Mouse (Mus musculus) NIH3T3 (cell line): ENCODE measurements at regions not wholly inside any gene's neighbourhood (a gene's known extent, or its start where the extent isn't known, plus 50 kb on each side); places are given as distances from the start of the nearest gene placed in this dataset.

ENCODE experiments used
- DNase-seq: peaks from one replicate; pipeline ENCODE4 v3.0.0-alpha.2; 2012; ENCODE audit warnings: low read depth

DNA sequence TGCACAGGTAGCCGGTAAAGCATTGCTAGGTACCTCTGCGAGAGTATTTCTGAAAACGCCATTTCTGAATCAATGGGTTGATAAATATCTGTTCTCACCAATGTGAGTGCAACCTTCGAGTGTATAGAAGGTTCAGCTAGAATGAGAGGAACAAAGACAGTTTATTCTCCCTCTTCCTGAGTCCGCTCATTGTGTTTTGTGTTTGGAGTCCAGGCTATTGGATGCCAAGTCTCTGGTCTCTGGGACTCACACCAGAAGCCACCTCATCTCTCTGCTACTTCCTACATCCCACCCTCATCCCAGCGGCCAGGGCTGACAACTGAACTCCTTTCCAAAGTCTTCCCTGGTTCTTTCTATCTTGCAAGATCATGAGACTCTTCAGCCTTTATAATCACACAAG lies 62.7 kb downstream of the Lrrc30 start:
- DNase-seq = no peak

DNA sequence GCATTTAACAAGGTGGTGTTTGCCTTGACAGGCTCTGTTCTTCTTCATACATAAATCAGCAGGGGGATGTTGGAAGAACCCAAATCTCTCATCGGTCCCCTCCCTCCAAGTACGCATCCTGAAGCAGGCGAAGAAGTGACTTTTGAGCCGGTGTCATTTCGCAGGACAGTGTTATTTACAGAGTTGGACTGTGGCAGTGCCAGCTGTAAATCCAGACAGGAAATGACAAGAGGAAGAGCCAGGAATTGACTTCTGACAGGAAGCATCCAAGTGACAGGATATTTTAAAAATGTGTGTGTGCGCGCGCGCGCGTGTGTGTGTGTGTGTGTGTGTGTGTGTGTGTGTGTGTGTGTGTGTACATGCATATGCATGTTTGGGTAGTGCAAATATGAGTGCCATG lies 66.3 kb downstream of the Lrrc30 start:
- DNase-seq = no peak

DNA sequence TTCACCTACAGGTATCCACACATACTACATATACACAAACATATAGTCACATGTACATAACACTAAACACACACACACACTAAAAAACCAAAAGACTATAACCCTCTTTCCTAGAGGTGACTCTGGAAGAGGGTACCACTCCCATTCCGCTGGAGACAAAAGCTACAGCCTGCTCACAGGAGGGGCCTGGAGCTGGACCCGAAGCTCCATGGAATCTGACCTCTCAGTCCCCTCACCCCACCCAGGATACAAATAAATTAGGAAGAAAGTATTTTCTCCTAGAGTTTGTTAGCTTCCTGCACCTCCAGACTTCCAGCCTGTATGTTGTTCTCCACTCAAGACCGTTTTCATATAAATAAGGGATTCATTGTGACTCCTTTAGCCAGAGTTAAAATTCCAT lies 66.8 kb downstream of the Lrrc30 start:
- DNase-seq = no peak

DNA sequence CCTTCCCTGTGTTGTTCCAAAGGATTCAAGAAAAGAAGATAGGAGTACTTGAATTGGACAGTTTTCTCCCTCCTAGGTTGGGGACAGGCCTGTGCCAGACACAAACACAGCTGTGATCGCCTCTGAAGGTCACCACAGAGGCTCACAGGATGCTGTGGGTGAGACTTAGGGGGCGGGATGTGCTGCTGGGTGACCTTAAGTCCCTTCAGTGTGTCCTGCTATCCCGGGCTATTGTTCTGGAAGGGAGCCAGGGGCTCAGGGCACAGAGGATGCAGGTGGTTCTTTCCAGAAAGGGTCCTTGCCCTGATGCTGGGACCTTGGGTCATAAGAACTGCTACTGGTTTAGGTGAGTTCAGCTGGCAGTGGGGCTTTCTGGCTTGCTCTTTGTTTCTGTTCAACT lies 67.7 kb downstream of the Lrrc30 start:
- no peak for DNase-seq

DNA sequence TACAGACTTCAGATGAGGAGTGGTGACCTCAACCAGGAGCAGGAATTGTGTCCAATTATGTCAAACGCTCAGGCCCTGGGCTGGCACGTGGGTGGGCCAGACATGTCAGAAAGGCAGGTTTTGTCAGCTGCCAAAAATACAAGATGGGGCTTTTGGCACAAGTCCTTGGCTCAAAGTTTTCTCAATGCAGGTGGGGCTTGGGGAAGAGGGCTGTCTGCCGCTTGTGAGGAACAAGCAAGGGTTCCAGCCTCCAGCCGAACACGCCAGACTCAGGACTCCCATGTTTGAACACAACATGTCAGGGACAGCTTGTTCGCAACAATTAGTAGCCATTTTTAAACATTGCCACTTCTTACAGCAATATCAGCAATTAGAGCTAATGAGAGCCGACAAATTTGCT lies 69.5 kb downstream of the Lrrc30 start:
- DNase-seq = no peak

DNA sequence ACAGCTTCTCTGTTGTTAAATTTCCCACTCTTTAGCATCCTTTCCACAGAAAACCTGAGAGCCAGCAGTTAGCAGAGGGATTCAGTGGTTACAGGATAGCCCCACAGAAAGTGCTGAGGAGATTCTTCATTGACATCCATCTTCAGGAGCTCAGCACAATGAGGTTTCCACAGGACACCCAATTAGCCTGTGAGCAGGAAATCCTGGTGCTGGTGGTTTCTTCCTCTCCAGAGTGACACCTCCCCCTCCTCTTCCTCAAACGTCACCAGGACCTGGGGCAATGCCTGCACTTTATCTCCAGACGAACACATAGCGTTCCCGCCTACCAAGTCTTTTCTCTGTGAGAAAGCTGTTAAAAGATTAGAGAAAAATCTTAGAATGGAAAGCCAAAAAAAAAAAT lies 70.7 kb downstream of the Lrrc30 start:
- no peak for DNase-seq

DNA sequence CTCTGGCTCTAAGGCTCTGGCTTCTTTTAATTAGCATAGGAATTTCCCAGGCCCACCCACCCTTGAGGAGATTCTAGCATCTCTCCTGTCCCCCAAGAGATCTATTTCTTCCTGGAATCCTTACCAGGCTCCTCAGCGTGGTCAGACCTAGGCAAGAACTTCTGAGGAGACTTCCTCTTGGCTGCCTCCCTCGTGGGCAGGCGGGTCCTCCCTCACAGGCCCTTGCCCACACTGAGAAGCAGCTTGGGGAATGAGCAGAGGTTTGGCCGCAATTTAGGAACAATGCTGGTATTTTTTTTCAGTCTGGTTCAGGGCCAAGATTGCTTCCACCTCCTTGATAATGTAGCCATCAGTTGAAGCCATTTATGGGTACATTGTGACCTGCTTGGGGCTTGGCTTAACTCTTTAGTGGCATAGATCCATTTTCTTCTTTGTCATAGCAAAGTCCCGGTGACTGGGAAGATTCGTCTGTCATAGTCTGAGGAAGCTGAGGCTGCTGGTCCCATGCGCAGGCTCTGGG lies 75.1 kb downstream of the Lrrc30 start:
- DNase-seq = no peak

DNA sequence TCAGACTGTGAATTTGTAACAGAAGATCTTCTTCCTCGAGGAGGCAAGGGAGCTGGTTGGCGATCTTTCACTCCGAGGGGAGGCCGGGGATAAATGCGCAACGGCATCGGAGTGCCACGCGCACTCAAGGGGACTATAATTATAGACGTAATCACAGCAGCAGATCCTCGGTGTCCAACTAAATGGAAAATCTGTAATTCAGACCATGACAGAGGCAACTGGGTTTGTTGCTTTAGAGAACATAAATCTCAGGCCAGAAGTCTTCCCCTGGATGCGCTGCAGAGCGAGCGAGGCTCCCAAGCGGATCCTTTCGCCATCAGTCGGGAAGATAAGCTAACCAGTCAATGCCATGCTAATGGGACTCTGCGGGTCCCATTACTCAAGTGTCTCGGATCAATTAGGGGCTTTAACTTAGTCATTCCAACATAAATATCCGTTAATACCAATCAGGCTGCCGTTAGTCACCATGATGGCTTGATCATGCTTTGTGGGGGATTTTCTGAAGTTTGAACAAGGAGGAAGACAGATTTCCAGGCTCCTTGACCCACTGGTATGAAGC lies 79.9 kb downstream of the Lrrc30 start:
- DNase-seq = no peak

DNA sequence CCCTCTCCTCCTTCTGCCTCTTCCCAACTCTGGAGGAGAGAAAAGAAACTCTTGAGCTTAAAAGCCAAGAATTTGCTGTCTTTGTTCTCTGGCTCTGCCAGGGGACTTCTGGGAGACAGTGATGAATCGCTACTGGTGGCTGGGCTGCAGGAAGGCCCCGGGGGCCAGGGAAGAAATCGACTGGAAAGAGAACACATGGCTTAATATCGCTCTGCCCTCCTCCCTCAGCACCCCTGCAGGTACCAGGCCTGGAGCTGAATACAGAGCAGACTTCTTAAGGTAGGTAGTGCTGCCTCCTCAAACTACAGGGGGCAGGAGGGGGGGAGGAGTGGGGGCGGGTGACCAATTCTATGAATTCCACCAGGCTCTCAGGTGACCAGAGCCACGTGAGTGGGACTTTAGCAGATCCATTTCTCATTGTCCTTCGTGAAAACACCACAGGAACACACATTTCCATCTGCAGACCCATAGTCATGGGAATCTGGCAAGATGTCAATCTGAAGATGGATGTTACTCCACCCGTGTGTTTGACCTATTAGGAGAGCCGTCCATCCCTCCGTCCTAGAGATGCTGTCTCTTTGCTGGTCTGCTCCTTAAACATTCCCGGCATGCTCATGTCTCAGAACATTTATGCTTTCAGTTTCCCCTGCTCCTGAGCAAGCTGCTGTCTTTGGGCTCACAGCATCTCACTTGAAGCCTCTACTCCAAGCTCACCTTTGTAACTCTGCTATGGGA lies 83.4 kb downstream of the Lrrc30 start:
- DNase-seq = no peak

DNA sequence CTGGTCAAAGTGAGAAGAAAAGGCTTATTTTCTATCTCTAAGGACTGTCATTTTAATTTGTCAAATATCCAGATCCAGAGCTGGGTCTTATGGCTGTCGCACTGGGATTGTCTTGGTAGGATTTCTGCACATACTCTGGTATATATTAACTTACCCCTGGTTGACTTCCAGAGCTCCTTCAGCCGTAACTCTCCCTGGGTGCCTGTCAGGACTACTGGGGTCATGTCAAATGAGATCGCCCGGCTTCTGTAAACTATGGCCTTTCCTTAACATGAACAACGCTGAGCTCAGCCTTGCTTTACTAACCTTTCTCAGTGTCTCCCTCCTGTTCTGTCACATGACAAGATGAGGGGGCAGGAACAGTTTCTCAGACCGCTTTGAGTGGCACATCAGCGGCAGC lies 88.1 kb downstream of the Lrrc30 start:
- no peak for DNase-seq

DNA sequence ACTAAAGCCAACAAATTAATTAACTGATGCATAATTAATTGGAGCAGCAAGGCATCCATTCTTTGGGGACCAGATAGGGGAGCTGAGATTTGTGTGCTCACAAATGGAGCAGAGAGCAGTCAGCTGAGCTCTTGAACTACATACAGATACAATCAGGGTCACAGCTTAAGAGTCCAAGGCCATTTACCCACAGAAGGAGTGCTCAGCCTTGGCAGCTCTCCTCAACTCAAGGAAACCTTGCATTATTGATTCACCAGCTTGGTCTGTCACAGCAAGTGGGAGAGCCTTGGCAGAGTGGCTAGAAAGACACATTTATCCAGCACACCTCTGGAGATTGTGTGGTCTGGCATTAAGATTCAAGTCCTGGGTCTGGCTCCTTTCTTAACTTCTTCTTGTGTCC lies 100.2 kb downstream of the Lrrc30 start:
- DNase-seq = no peak

DNA sequence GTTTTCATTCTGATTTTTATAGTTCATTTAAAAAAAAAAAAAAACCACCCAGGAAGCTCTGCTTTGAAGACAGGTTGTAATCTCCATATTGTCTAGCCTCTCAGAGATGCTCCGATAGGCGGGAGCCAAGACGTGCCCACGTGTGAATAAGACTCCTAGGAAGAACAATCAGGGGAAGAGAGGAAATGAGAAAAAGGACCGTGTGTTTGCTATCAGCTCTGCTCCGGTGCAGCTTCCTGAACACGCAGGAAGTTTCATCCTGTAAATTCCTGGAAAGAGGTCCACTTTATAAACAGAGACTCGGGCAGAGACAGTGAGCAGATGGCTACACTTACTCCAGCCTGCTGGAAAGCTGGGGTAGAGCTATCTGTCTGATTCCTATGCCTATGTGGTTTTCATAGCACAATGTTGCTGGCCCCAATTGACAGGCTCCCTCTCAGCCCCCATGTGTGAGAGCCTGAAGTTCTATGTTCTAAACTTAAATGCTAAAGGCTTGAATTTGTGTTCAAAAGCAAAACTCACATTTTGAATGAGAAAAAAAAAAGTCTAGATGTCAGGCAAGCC lies 111.6 kb downstream of the Lrrc30 start:
- DNase-seq = no peak

DNA sequence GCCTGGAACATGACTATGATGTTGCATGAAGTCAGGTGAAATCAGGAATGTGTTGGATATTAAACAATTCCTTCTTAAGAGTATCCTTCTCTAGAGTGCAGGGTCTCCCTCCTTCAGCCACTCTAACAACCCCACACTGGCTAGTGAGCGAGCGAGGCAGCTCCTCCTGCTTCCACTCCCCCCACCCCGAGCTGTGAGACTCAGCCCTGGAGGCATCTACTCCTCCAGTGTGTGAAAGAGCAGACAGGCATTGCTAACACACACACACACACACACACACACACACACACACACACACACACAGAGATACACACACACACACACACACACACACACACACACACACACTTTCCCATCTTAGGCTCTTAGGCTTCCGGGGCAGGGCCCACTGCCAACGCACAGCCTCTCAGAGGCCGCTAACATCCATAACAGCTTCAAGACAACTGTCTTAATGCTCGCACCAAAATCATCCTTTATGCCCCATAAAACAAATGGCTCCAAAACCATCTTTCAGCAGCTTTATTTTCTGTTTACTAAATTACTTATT lies 116.8 kb downstream of the Lrrc30 start:
- no peak for DNase-seq

DNA sequence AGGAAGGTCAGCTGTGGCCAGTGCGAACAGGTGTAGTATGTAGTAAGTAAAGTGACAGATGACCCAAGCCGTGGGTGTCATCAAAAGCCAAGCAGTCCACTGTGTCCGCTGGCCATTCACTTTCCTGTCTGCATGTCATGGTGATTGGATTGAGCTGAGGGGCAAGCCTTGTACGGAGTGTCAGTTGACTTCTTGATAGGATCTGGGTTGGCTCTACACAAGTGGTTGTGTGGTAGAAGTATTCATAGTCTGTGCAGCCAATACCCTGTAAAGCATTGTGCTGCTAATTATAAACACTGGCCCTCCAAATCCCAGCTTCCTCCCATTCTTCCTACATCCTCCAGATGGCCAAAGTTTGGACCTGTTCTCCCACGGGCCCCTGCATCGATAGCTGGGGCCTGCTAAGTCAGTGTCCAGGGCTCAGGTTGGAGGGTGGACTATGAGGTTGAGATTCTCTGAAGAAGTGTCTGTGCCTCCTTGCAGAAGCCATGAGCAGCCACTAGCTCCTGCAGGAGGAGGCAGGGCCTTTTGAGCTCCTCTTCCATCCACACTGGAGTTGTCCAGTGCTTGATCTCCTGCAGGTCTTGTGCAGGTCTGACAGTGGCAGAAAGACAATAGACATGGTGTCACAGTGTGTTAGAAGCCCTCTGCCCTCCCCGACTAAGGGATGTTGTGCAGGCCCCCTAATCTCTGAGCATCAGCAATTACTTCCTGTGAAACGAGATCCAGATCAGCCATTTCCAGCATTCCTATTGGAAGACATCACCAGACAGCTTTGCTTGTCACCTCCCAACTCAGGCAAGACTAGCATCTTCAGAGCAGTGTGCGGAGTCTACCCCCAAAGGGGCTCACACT lies 117.9 kb downstream of the Lrrc30 start:
- no peak for DNase-seq

DNA sequence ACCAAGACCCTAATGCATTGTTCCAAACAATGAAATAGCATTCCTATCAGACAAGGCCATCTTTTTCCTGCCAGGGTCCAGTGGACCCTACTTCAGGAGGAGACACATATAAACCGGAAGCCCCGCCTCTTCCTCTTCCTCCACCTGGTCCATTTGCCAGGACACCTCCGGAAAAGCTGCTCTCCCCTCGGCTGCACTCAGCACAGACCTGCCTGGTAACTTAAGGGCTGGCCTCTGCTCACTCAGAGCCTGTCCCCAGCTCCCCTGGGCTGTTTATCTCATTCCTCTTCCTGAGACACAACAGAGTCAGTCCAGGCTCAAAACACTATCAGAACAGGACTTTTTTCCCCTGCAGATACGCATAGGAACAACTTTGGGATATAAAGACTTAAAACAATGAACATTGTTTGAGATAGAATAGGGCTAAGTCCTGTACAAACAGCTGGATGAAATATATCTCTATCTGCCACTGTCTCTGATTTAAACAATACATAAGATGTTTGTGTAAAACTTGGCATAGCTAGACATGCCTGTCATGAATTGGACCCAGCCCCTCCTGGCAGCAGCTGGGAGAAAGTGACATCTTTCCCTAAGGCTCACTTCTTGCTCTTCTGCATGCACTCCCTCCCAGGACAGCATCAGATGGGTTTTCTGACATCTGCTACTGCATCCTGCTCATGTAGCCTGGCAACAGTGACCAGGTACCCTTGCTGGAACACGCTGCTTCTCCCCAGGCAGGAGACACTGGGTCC lies 119.6 kb downstream of the Lrrc30 start:
- DNase-seq = no peak

DNA sequence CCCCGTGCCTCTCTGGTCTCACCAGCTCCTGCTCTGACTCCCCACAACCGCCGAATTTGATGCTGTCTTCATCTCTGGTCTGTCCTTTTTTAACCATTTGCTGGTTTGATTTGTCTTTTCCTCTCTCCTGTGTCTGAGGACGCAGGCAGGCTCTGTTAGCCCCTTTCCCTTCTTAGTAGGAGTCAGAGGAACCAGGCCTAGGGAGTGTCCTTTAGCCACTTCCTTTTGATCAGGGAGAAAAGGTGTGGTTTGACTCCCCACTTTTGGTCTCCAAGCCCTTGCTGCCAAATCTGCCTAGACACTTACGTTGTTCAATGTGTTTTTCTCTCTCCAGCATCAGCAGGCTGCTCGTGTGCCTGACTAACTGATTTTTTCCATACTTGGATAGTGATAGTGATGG lies 120.5 kb downstream of the Lrrc30 start:
- no peak for DNase-seq

DNA sequence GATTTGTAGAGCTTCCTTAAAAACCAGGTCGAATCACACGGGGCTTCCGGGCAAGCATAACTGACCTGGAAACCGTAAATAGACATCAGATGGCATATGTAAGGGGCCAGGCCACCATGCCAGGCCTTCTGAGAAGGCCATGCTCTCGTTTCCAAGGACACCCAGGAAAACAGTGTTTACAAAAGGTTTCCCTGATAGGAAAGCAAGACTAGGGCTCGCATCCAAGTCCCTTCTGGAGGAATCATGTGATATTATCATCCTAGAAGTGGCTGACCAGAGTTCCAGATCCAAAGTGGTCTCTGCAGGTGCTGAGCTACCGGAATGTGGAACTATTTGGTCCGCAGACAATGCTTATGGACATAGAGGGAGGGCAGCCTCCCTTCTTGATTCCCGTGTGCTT lies 122.6 kb downstream of the Lrrc30 start:
- no peak for DNase-seq

DNA sequence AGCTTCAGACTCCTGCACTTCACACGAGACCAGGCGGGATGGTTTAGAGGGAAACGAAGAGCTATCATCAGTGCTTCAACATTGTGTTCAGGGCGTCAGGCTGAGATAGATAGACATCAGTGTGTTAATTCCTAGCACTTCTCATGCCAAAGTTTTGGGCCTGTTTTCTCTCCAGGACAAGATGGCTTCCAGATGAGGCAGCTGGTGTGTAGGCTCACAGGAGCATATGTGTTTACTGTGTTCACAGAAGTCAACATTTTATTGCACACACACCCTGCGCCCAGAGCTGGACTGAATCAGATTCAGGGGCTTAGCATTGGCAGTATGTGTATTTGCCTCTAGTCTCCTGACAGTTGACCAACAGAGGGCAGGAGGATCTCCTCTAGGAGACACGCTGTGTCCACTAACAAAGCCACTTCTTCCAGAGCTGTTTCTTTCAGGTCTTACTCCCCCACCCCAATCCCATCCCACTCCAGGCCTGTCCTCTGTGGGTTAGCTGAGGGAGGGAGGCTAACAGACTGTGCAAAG lies 123.4 kb downstream of the Lrrc30 start:
- no peak for DNase-seq

DNA sequence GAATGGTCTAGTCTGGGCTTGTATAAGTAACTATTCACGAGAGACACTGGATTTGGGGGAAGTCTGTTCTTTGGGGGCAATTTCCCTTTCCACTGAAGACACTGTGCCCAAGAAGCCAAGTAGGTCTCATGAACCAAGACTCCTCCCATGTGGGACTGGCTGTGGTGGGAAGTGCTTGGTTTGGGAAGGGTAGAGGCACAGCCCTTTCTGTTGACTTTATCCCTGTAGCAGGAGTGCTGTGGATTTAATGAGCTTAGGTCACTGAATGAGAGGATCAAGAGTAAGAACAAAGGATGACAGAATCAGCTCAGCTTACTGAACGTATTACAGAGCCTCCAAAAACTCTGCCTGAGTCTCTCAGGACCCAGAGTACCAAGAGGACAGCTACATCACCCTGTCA lies 124.2 kb downstream of the Lrrc30 start:
- DNase-seq = no peak

DNA sequence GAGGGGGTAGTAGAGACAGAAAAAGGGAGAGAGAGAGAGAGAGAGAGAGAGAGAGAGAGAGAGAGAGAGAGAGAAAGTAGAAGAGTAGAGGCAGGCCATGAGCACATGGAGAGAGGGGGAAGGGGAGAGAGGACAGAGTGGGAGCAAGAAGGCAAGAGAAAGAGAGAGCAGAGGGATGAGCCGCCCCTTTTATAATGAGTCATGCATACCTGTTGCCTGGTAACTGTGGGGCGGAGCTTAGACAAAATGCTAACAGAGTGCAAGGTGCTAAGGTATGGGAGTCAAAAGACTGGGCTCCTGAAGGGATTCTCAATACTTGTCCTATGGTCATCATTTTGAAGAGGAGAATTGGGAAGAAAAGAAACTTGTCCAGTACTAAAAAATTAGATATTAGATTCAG lies 126.1 kb downstream of the Lrrc30 start:
- no peak for DNase-seq

DNA sequence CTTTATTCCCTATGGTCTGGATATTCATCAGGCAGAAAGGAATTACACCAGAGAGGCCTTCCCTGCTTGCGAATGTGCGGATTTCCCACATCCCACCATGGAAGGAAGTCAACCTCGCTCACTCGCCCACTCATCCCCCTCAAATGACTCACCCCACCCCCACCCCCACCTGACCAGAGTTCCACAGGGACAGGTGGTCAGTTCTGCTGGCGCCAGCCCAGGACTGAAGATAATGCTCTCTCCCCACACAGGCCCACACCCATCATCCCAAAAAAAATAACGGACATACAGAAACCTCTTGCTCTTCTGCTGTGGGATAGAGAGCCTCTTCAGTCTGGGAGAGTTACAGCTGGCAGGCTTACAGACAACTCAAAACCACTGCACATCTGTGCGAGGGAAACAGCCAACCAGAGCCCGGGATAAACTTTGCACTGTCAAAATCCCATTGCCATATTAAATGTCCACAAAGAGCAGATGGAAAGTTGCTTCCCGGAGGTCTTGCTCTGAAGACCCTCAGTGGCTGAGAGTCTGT lies 128.0 kb downstream of the Lrrc30 start:
- DNase-seq = no peak
